Mouse (Mus musculus) E14TG2a.4 (cell line): ENCODE measurements around the gene Prickle2.

Experiments
- H3K27me3 ChIP-seq: 2 replicates; pipeline ENCODE4 v1.6.1; 2014; ENCODE audit warnings: low read length, control low read depth; ENCODE audit not compliant: insufficient read depth
- H3K36me3 ChIP-seq: 2 replicates; pipeline ENCODE4 v1.6.1; 2014; ENCODE audit warnings: low read length, control low read depth; ENCODE audit not compliant: insufficient read depth
- H3K4me1 ChIP-seq: replicated peaks from 2 replicates; pipeline ENCODE4 v1.6.1; 2014; ENCODE audit warnings: low read depth, low read length, control low read depth
- H3K4me3 ChIP-seq: replicated peaks from 2 replicates; pipeline ENCODE4 v1.5.1; 2014; ENCODE audit warnings: mild to moderate bottlenecking, low read length
- H3K9me3 ChIP-seq: 2 replicates; pipeline ENCODE4 v1.6.1; 2014; ENCODE audit warnings: low read length, control low read depth
- CTCF ChIP-seq: conservative IDR thresholded peaks from 2 replicates; pipeline ENCODE4 v1.5.1; 2014; ENCODE audit warnings: low read length
- NANOG ChIP-seq: IDR thresholded peaks from 2 replicates; pipeline ENCODE4 v1.6.1; 2014; ENCODE audit warnings: borderline replicate concordance, low read length, mixed read lengths
- POU5F1 ChIP-seq: IDR thresholded peaks from 2 replicates; pipeline ENCODE4 v1.6.1; 2014; ENCODE audit warnings: low read length, borderline replicate concordance

Prickle2 gene

GRCm38 (mm10) chr6:92370896-92371295, 335.1 kb downstream of the Prickle2 start:
- H3K36me3 ChIP-seq, result no peaks in the 10 kb centered on the region
- peaks cover under 1% of the 10 kb centered on the region; the same call in 1 of the 2 replicates for H3K4me1 ChIP-seq
- H3K27me3 ChIP-seq, result 0 out of 2 replicates have a peak, but pooled peaks cover 3% of the 10 kb centered on the region
- H3K4me3 ChIP-seq, result no peak overlapping the region
- TF ChIP-seq POU5F1, result no peak
- no peak for TF ChIP-seq CTCF
- TF ChIP-seq NANOG, result no peak
- peaks cover 15% of the 10 kb centered on the region for H3K9me3 ChIP-seq

- TF ChIP-seq POU5F1, result no peak
- TF ChIP-seq CTCF, result no peak
- no peak for TF ChIP-seq NANOG
- no peaks in the 10 kb centered on the region for H3K9me3 ChIP-seq
- no peak overlapping the region for H3K4me3 ChIP-seq
- H3K36me3 ChIP-seq, result no peaks in the 10 kb centered on the region
- H3K4me1 ChIP-seq, result no peaks in the 10 kb centered on the region
- H3K27me3 ChIP-seq, result no peaks in the 10 kb centered on the region
Measured at GRCm38 (mm10) chr6:92347278-92348028, 358.5 kb downstream of the Prickle2 start.

DNA sequence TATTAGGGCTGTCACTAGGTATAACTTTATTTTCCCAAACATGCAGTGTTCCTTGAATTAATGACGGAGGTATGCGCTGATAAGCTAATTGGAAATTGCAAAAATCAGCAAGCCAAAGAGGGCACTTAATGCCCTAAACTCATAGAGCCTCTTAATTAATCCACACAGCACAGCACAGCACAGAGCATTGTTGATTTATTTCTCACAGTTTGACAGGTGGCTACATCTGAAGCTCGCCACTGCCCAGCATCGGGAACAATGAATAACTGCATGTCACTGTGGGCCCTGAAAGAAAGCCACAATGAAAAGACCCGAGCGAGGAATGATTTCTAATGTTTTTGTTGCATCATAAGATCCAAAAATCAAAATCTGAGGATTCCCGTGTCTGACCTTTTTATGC, 359.2 kb downstream of the Prickle2 start:
- H3K27me3 ChIP-seq, result no peaks in the 10 kb centered on the region
- H3K36me3 ChIP-seq, result no peaks in the 10 kb centered on the region
- no peak for TF ChIP-seq NANOG
- TF ChIP-seq CTCF, result no peak
- no peak for TF ChIP-seq POU5F1
- H3K4me1 ChIP-seq, result no peaks in the 10 kb centered on the region
- no peak overlapping the region for H3K4me3 ChIP-seq
- H3K9me3 ChIP-seq, result no peaks in the 10 kb centered on the region

GRCm38 (mm10) chr6:92345151-92345550, 360.8 kb downstream of the Prickle2 start:
- H3K36me3 ChIP-seq, result no peaks in the 10 kb centered on the region
- H3K4me1 ChIP-seq, result no peaks in the 10 kb centered on the region
- TF ChIP-seq POU5F1 (no peak), NANOG (no peak), CTCF (no peak)
- H3K4me3 ChIP-seq, result no peak overlapping the region
- H3K27me3 ChIP-seq, result 0 out of 2 replicates have a peak, but pooled peaks cover 3% of the 10 kb centered on the region
- H3K9me3 ChIP-seq, result no peaks in the 10 kb centered on the region

DNA sequence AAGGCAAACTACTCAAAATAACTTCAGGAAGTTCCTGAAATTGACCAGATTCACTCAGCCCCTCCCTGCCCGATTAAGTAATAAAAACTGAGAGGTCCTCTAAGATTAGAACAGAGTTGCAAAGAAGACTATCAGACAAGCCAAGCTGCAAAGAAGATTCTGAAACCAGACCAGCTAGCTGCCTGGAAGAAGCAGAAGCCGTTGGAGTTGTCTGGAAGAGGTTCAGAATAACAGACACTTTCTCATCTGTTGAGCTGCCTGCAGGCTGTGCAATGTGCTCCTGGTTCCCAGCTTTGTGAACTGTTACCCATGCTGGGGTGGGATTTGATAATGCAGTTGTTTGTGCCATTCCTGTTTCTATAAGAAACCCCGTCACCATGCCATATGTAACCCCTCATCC, 361.4 kb downstream of the Prickle2 start:
- no peaks in the 10 kb centered on the region for H3K9me3 ChIP-seq
- no peak for TF ChIP-seq NANOG
- no peak for TF ChIP-seq CTCF
- no peak for TF ChIP-seq POU5F1
- H3K27me3 ChIP-seq, result 0 out of 2 replicates have a peak, but pooled peaks cover 3% of the 10 kb centered on the region
- no peaks in the 10 kb centered on the region for H3K36me3 ChIP-seq
- H3K4me1 ChIP-seq, result no peaks in the 10 kb centered on the region
- H3K4me3 ChIP-seq, result no peak overlapping the region
